Mouse (Mus musculus): Measurements from ENCODE around the gene Ube2ql1.

GRCm38 (mm10) chr13:69700827-69701226 is 38.9 kb downstream of the Ube2ql1 start:
- no peak for TF ChIP-seq CTCF (IDR thresholded peaks at IDR 0.05; ENCODE audit: control insufficient read depth, insufficient read depth, insufficient replicate concordance, low read depth, low read length)
- no peak for TF ChIP-seq POLR2A (IDR thresholded peaks at IDR 0.05; ENCODE audit: control insufficient read depth, low read depth, low read length)
